Mouse (Mus musculus) MN1 (cell line): ENCODE results near the gene Foxl2.

Experiments
- DNase-seq: peaks from one replicate; pipeline ENCODE4 v3.0.0-alpha.2; 2016; ENCODE audit warnings: low spot score

Foxl2 gene

GRCm38 (mm10) chr9:98955103-98955715 is at the start of gene Foxl2:
Foxl2 (plus strand) TSS chr9:98955288.
- DNase-seq, result no peak

- DNase-seq, result no peak
Observed at GRCm38 (mm10) chr9:98920629-98921523, 34.2 kb upstream of the Foxl2 start.

GRCm38 (mm10) chr9:98923119-98923518 is 32.0 kb upstream of the Foxl2 start:
- no peak for DNase-seq

- no peak for DNase-seq
Observed at GRCm38 (mm10) chr9:98924183-98924582, 30.9 kb upstream of the Foxl2 start.

GRCm38 (mm10) chr9:98929496-98929895 is 25.6 kb upstream of the Foxl2 start:
- DNase-seq, result no peak

- DNase-seq, result no peak
Observed at GRCm38 (mm10) chr9:98932931-98933330, 22.2 kb upstream of the Foxl2 start.

- no peak for DNase-seq
Observed at GRCm38 (mm10) chr9:98935190-98935909, 19.7 kb upstream of the Foxl2 start.

- no peak for DNase-seq
Observed at GRCm38 (mm10) chr9:98939290-98939689, 15.8 kb upstream of the Foxl2 start.

GRCm38 (mm10) chr9:98952171-98953050 is 2.7 kb upstream of the Foxl2 start:
- no peak for DNase-seq

- DNase-seq, result no peak
Observed at GRCm38 (mm10) chr9:98953291-98953690, 1.8 kb upstream of the Foxl2 start.

- no peak for DNase-seq
Observed at GRCm38 (mm10) chr9:98953830-98954229, 1.3 kb upstream of the Foxl2 start.

- no peak for DNase-seq
Observed at GRCm38 (mm10) chr9:98954391-98955102, 541 bp upstream of the Foxl2 start.

- DNase-seq, result no peak
Observed at GRCm38 (mm10) chr9:98955716-98956224, 682 bp downstream of the Foxl2 start.

- DNase-seq, result no peak
Observed at GRCm38 (mm10) chr9:98956591-98957381, 1.7 kb downstream of the Foxl2 start.

GRCm38 (mm10) chr9:98957751-98958351 is 2.8 kb downstream of the Foxl2 start:
- no peak for DNase-seq

GRCm38 (mm10) chr9:98958628-98959027 is 3.5 kb downstream of the Foxl2 start:
- DNase-seq, result no peak

GRCm38 (mm10) chr9:98959851-98960250 is 4.8 kb downstream of the Foxl2 start:
- no peak for DNase-seq

GRCm38 (mm10) chr9:98960348-98960747 is 5.3 kb downstream of the Foxl2 start:
- DNase-seq, result no peak
